Mouse (Mus musculus) cerebellum, adult 8-10 months (tissue): Measurements from ENCODE around the gene Defb39.

Source experiments
- DNase-seq: peaks from one replicate; pipeline ENCODE4 v3.0.0; 2022

Defb39 gene

GRCm38 (mm10) chr8:19064710-19065109 lies at the start of gene Defb39:
Defb39 (minus strand) TSS chr8:19064810.
- no peak for DNase-seq

- DNase-seq: no peak
These were observed 1.4 kb upstream of the Defb39 start for GRCm38 (mm10) chr8:19066013-19066412.

- DNase-seq: no peak
These were observed 1.7 kb downstream of the Defb39 start for GRCm38 (mm10) chr8:19062891-19063290.

- DNase-seq: no peak
These were observed 19.4 kb downstream of the Defb39 start for GRCm38 (mm10) chr8:19045242-19045641.

GRCm38 (mm10) chr8:19026466-19026865 lies 38.1 kb downstream of the Defb39 start, which contains the start of gene Defb38:
Defb38 (minus strand) TSS chr8:19026566.
- DNase-seq: no peak
